Mouse (Mus musculus): Measurements from ENCODE around the gene Map3k11.

Gene Map3k11

DNA sequence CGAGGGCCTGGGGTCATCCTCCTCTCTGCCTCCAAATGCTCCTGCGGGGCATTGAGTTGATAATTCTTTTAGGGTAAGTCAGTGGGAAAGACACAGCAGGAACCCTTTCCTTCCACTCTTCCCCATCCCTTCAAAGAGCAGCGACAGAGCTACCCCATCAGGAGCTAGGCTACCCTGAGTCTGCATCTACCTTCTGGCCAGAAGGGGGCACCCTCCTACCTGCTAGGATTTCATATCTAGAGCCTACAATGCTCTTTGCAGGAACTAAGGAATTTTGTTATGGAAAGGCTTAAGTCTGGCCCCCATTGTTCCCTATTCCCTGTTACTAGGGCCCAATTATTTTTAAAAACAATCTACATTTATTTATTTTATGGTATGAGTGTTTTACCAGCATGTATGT is 22.7 kb downstream of the Map3k11 start:
- DNase-seq, result peak; percentile 77 to 85

DNA sequence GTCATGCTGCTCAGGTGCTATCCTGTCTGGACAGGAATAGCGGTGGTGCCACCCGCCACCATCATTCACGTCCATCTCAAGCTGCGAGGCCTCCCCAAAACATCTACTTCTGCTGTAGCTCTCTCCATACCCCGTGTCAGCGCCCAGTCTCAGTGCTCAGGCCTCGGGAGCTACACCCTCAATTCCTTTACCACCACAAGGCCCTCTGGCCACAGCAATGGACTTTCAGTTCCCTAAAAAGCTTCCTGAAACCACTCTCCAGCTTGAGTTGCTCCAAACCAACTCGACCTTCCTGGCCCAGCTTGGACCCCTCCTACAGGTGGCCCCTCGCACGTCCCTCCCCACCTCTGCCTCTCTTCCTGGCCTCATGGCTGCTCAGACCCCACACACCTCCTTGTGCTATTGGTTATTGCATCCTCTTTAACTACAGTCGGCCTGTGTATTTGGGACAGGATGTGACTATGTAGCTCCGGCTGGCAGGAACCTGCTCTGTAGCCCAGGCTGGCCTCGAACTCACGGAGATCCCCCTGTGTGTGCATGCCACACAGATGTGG is 23.4 kb downstream of the Map3k11 start:
- no peak for DNase-seq

DNA sequence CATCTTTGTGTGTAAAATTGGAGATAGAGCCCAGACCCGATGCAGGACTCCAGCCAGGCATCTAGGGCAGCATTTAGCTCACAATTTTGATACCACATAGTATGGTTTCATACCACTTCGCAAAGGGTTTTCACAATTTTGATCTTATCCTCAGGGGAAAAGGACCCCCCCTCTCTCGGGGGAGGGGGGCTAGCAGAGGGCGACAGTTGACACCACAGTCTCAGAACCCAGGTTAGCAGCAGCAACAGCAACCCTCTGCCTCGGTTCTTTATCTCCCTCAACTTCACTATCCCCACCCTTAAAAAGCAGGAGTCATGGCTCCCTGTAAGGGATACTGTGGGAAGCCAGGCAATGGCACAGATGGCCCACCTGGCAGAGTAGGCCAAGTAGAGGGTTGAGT is 24.7 kb downstream of the Map3k11 start:
- DNase-seq, result no peak

DNA sequence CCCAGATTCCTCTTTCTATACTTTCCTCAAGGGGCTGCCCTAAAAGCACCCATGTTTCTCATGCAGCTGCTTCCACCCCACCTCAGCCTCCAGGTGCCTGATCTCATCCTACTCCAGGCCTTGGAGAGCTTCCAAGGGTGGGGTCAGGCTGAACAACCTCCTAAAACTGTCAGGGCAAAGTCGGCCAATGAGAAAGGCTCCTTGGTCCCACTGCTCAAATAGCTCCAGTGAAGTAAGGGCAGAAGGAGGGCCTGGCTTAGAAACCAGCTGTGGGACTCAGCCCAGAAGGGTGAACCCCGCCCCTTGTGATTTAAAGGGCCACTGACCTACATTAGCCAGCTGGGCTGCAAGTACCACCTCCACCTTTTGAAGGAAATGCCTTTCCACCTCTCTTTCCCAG is 25.2 kb downstream of the Map3k11 start:
- peak; percentile 89 to 93 for DNase-seq

DNA sequence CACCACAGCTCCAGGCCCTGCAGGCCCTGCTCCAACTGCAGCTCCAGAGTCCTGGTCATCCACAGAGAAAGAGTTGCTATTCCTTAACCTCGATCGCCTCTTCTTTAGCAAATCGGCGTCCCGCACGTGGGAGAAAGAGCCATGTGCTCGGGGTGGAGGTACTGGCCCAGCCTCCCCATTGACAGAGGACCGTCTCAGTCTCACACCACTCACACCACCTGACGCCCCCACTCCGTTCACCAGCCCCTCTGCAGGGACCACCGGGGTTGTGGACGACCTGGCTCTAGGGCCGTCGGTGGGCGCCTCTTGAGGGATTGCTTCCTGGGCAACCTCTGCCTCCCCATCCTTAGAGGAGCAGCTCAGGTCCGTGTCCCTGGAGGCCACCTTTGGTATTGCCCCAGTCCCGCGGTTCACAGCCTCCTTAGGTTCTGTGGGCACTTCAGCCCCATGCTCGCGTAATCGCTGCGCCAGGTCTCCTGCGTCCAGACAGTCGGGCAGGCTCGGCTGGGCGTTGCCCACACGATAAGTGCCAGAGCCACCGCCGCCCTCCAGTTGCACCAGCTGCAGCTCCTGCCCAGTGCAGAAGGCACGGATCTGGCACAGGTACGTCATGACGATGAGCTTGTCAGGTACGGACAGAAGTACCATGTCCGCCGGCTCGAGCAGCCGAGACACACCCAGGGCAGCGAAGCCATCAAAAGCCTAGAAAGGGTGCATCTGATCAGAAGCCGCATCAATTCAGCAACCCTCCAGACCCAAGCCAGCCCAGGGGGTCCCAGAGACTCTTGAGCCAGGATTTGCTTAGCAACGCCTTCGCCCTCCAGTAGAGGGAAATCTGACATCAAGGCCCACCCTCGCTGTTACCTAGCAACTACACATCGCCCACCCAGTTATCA is 27.5 kb downstream of the Map3k11 start:
- peak; percentile 66 to 83 for DNase-seq

DNA sequence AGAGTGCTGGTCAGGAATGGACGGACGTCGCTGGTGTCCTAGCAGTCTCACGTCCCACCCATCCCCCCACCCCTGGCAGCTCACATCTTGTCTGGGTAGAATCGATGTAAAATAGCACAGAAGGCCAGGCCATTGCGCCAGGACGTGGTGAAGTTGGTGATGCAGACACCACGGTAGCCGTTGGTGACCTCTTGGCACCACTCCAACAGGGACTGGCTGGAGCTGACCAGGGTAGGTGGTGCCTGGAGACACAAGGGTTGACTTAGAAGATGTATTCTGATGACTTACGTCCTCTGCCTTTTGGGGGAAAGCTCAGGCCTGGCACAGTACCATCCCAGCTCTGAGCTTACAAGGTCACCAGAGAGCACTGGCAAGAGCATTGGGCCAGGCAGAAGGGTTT is 28.4 kb downstream of the Map3k11 start:
- no peak for DNase-seq

DNA sequence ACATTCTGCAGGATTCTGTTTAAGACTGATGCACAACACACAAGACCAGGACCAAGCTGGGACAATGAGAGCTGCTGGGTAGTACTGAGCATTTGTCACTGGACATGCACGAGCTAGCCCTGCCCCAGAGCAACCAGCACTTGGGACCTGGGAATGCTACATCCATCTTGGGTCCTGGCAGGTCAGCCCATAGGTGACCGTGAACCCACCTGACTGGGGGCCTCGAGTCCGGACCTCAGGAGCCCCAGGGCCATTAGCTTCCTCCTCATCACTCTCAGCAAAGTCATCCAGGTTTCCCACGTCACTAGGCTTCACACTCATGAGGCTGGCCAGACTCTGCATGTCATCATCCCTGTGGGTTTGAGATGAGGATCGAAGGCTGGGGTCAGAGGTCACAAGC is 32.7 kb downstream of the Map3k11 start:
- DNase-seq, result no peak

DNA sequence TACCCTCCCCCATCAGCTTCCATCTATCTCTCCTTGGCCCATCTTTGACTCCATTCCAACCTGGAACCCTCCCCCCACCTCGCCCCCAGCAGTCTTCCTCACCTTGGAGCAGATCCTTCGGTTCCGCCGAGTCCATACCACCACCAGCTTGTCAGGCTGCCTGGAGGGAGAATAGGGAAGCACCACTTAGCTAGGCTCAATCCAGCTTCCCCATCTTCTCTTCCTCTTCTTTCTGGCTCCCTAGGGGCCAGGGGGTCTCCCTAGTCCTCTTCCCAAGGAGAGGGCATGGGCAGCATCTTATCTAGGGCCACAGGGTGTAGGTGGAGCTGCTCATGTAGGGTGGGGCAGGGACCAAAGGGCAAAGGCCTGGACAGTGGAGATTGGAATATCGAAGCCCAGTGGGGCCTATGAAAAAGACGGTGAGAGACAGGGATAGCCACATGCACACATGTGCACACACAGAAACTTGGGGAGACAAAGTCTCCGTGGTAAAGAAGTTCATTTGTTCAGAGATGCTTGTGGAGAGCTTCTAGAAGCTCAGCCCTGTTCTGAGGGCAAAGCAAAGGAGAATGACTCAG is 34.4 kb downstream of the Map3k11 start:
- no peak for DNase-seq

DNA sequence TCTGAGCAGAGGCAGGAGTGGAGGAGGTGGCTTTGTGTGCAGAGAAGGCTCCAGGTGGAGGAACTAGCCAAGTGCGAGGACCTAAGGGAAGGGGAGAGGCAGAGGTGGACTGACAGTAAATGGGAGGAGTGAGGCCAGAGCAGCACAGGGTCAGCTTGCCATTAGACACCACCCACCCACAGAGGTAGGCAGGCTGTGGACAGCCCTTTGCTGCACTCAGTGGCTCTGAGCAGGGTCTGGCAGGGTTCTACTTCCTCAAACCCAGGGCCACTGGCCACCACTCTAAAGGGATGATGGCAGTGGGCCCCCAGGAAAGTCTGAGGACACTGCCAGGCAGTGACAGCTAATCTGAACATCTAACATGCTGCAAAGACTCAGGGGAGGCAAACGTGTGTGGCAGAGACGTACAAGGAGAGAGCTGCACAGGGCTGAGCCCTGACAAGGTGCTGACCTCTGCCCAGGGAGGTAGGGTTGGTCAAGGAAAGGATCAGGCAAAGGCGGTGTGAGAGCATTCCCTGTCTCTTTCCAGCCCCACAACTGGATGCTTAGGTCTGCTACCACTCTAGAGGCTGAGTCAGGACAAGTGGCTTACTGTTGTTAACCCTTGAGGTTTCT is 35.5 kb downstream of the Map3k11 start:
- no peak for DNase-seq

DNA sequence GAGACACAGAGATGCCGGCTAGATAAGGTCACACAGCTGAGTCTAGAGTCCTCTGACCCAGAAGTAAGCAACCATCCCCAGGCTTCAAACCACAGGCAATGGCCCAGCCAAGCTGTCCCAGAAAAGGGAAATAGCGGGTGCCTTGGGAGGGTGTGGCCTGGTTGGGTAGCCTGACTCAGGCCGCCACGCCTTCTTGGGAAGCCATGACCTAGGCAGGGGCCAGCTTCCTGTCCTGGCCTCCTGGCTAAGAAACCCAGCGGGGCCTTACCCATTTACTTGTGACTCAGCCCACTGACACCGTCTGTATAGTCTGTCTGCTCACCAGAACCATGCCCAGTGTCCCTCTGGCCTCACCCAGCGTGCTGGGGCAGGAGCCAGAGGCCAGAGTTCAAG is 36.0 kb downstream of the Map3k11 start:
- DNase-seq, result peak; percentile 90 to 91

DNA sequence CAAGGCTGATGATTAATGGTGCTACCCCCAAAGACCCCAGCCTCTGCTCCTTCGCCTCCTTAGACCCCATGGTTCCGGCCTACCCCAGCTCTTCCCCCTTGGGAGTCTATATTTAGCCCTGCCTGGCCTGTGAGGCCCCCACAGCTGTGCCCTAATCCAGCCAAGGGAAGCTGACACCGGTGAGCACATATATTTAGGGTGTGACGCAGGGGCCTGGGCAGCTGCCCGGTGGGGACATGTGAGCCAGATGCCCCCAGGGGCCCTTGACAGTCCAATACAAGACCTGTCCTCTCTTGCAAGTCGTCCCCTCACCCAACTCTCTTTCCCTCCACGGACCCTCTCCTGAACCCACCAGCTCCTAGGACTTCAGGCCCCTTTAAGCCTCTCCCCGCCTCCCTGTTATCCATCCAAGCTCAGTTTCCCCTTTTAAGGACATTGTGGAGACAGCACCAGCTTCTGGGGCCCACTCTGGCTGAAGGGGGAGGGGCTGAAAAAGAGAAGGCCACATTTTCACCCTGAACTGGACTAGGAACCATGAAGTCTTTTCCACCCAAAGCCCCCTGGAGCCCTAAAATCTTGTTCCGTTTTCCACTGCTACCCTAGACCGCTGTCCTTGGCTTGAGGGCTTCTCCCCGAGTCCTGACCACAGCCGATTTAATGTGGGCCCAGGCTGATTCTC is 36.6 kb downstream of the Map3k11 start:
- DNase-seq, result peak; percentile 47 to 52

DNA sequence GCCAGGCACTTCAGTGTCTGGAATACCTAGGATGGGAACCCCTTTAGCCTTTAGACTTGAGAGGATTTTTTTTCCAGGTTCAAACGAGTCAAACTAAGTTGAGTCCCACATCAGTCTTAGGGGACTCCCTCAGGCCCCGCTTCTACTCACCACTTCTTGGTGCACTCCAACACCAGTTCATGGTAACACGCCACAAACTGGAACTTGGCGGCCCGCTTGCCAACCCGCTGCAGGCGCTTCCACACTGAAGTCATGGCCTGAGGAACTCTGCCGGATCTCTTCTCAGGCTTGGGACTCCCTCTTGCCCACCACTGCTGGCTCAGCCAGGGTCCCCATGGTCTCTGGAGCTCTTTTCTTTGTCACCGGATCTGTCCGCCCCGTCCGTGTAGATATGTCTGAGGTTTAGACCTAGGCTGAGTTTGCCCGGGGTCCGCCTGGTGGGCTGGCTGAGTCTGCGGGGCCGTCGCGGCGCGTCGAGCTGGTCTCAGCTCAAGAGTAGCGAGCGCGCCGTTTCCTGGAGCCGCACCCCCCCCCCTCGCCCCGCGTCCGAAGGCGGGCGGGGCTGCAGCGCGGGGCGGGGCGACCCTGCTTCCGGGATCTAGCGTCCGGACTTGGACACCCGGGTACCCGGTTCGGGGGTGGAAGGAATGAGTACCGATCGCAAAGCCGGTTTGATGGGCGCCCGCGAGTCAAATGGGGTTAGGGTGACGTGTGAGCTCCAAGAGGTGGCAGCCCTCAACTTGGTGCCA is 37.4 kb downstream of the Map3k11 start, which contains the start of gene Ehbp1l1:
Gene Ehbp1l1 (minus strand): TSS at position 551 of the 749 bp plus-strand sequence.
- DNase-seq, result peak; percentile 78 to 83

DNA sequence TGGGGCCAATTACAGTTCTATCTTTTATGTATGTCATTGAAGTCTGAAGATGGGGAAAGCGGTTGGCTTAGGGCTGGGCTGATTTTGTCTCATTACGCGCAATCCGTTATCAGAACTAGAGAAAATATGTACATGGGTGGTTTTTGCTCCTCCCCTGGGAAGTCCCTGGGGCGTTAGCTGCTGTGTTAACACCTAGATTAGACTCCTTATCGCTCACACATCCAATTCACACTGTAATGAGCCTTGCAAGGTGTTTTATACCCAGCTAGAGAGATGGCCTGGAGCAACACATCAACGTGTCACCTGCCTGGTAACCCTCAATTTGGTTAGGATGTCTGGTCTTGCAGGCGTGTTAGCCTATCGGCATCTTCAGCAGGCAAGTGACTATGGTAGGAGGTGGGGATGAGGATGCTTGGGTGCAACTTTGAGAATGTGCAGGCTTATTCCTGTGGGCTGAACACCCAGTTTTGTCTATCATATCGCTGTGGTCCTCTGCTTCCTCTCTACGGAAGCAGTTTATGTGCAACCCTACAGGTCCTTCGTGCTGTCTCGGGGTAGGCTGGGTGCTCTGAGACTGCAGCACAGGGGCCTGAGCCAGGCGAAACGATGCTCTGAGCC is 38.5 kb downstream of the Map3k11 start:
- no peak for DNase-seq

DNA sequence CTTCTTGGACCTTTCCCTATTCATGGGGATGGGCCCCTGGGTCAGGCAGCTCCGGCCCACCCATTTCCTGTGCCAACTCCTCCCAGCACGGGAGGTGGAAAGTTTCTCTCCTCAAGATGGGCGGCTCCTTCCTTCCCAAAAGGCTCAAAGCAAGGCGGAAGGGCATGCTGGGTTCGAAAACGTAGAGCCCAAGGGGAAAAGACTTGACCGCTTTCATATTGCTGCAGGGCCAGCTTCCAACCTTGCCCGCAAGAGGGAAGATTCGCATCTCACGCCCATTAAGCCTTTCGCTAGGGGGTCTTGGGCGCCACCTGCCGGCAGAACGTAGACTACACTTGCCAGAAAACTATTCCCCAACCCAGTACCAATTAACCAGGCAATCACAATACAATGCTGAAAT is 39.2 kb downstream of the Map3k11 start:
- DNase-seq, result peak; percentile 83 to 87

DNA sequence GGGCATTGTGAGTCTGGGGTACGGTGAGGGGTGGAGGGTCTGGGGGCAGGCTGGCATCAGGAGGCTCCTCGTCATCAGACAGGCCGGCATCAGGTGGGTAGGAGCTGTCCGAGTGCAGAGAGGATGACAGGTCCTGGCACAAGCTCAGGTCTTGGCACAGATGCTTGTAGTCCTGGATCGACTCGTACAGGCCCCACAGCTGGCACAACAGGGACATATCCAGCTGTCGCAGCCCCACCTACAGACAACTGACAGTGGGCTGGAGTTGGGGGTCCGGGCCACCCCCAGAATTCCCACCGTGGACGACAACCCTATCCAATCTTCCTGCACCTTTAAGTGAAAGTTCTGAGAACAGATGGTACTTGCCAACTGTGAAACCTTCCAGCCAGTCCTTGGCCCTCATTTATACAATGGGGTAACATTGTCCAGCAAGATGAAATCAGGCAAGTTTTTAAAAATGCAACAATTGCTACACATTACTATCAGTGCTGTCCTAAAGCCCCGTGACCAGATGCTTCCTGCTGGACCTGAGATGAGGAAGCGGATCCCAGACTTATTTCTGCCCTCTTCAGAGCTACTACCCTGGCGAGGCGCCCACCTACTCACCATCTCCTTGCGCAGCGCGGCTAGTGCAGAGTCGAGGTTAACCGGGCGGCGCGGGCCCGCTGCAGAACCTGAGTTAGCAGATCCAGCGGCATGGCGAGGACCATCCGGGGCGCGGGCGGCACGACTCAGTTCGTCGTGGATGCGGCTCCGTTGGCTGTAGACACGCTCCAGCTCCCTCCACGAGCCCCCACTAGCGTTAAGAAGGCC is 40.3 kb downstream of the Map3k11 start:
- peak; percentile 46 to 50 for DNase-seq

DNA sequence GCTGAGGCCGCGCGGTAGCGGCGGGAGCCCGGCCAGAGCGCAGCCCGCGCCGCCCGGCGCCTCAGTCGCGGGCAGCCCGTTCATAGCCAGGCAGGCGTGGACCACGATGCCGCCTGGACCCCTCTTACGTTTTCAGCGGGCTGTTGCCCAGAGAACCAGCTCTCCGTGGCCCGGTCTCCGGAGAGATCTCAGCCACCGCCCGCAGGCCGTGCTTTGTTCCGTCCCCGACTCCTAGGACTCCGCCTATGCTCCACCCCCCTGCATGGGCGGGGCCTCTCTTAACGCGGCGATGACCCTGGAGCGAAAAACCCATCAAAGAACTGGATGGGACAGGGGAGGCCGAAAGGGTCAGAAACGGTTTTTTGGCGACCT is 40.9 kb downstream of the Map3k11 start, which contains the start of gene Fam89b:
Gene Fam89b (minus strand): TSS at position 210 of the 372 bp plus-strand sequence.
- DNase-seq, result peak; percentile 90 to 93

DNA sequence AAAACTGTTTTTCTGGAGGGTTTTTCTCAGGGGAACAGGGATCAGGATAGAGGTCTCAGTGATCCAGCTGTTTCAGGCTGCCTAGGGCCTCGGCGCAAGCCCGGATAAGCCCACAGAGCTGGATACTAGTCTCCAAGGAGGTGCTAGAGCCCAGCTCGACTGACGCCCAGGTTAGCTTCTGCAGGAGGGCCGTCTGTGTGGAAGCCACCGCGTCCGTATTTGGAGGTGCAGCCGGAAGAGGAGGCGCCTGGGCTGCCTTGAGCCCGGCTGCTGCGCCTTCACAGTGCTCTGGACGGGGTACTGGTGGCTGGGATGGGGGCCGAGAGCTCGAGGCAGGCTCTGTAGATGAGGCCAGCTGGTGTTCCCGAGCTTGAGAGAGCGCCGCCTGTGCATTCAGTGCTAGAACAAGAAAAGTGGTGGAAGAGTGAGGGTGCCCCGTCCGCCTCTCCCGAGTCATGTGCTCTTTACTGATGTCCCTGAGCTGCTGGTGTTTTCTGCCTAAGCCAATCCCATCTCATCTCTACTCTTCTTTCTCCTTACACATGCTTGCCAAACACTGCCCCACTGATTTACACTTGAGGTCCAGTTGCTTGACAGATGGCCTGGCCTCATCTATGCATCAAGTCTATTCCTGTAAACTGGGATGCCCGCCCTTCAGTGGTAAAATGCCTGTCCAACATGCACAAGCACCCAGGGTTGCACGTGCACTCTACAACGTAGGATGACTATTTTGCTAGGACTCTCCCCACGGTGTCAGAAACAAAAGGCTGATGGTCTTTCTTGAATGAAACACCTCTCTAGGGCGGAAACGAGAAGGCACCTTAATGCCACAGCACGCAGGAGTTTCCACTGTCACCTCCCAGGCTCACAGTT is 42.0 kb downstream of the Map3k11 start:
- DNase-seq, result no peak

DNA sequence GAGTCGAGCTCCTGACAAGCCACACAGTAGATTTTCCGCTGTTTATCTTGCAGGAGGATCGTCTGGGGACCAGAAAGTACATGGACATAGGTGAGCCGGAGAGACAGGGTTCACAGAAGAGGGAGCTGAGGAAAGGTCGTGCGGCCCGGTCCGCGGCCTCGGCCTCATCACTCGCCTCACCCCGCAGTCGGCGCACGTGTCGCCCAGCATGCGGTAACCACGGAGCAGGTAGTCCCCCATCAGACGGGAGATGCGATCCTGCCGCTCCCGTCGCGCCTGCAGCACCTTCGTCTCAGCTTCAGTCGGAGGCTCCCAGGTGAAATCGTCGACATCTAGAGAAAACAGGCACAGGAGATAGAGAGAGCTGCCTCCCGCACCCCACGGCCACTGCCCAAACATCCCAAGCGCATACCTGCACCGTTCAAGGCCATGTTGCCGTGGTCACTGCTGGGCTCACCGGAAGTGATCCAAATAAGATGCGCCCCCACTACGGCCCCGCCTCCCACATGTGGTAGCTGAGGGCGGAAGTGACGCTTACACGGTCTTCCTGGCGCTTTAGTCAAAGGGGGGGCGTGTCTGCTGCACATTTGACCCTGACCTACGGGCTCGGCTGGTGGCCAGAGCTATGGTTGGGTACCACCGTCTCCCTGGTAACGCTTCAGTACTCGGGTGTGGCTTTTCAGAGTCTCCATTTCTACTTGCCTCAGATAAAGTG is 42.9 kb downstream of the Map3k11 start:
- DNase-seq, result peak; percentile 93 to 95

DNA sequence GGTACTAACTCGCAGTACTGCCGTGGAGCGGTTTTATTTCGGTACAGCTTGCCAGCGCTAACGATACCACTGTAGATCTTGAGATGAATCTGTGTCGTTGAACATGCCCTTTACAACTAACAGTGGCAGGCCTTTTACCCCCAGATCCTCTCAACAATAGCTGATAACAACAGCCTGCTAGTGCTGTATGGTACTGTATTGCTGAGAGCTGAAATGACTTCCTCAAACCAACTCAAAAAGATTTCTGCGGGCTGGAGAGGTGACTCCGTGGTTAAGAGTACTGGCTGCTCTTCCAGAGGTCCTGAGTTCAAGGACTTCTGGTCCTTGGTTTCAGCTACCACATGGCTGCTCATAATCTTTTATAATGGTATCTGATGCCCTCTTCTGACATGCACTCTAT is 45.8 kb downstream of the Map3k11 start:
- no peak for DNase-seq

All from lung, adult 18-20 months (tissue).